Mouse (Mus musculus): ENCODE measurements at regions not wholly inside any gene's neighbourhood (a gene's known extent, or its start where the extent isn't known, plus 50 kb on each side); places are given as distances from the start of the nearest gene placed in this dataset.
A peak's percentile ranks its signal among the peaks of the same experiment; 100 is the strongest.

GRCm38 (mm10) chrX:52668679-52669078 is 54.9 kb upstream of the Gpc3 start:
- no peak for DNase-seq (ENCODE audit: low read depth in 2 of 2, low spot score in 2 of 2)

- peak; percentile 42 to 54 for DNase-seq (ENCODE audit: low read depth in 2 of 2, low spot score in 2 of 2)
These were observed 65.3 kb upstream of the Gpc3 start for GRCm38 (mm10) chrX:52679045-52679444.

GRCm38 (mm10) chrX:52694392-52694791 is 80.6 kb upstream of the Gpc3 start:
- no peak for DNase-seq (ENCODE audit: low read depth in 2 of 2, low spot score in 2 of 2)

GRCm38 (mm10) chrX:52699615-52700014 is 85.9 kb upstream of the Gpc3 start:
- DNase-seq (ENCODE audit: low read depth in 2 of 2, low spot score in 2 of 2) = no peak

GRCm38 (mm10) chrX:52717495-52717894 is 73.5 kb upstream of the Ccdc160 start:
- peak in 1 of 2 experiments; percentile 4 for DNase-seq (ENCODE audit: low read depth in 2 of 2, low spot score in 2 of 2)

- DNase-seq (ENCODE audit: low read depth in 2 of 2, low spot score in 2 of 2) = no peak
These were observed 52.9 kb upstream of the Ccdc160 start for GRCm38 (mm10) chrX:52738116-52738515.

All from CD8-positive naive resting alpha-beta T cell, adult 2 months (primary cell).